Mouse (Mus musculus): ENCODE measurements around the gene Efna5.

Efna5 gene

DNA sequence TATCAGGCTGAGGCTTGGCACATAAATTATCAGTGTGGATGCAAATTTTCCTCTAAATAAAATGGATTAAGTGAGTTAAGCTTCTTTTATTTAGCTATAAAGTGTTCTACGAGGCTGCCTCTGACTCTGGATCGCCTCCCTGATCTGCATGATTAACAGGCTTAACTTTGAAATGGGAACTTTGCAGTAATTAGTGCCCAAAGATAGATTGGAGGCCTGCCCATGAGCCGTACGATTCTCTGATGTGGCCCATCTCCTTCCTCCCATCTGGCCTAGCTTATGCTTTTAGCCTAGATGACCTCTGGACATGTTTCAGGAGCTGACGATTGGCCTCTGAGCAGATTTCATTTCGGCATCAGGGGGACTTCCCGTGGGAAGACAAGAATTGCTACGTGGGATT is 273.0 kb downstream of the Efna5 start:
- in situ Hi-C loops (cut with MseI, MboI) = no loop called here

DNA sequence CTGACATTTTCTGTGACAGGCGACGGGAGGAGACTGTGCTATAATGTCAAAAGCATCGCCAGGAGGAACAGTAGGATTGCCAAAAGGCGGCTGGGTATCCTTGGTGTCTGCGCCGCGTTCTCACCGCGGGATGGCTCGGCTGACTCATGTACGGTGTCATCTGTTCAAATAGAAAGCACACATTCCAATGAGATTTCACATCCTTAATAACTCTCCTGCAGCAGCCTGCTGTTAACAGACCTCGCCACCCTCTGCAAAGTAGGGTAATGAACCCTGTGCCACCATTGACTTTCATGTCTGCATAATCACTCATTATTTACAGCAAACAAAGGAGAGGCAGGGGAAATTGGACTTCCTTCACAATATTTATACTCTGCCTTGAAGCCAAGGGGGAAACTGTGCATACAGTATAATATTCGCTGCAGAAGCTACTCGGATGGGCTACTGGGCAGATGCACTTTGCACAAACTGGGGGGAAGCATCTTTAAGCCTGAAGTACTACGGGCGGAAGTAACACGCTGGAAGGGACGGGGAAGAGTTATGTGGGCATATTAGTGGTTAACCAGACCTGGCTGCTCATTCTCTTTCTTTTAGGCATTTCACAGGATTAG is 273.7 kb downstream of the Efna5 start:
- in situ Hi-C loops (cut with MseI, MboI) = no loop called here

DNA sequence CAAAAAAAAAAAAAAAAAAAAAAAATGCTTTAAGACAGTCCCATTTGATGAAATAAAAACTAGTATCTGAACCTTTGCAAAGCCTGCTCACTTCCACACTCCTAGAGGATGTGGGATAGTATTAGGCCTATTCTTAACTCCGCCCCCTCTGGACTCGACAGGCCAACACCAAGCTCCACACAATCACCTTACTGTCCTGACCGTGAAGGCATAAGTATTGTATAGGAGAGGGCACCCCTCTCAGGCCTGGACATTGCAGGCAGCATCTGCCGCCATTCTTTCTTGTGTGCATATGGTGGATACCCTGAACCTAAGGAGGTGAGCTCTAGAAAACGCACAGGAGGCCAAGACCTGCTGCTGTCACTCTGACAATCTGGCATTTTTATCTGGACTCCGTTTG is 274.4 kb downstream of the Efna5 start:
- in situ Hi-C loops (cut with MseI, MboI) = no loop called here

DNA sequence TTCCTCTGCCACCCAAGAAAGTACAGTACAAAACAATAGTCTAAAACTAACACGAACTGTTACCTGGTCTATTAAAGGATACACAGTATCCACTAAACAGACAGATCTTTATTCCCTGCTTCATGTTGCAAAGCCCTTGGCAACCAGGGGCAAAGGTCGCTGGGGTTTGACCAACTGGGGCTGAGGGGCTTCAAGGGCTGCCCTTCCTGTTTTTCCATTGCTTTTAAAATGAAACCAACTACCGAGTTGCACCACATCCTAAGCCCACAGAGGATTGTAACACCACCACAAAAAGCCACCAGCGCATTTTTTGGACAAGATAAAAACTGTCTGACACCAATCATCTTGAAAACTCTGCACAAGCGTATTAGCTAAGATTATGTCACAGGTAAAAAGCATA is 276.8 kb downstream of the Efna5 start:
- in situ Hi-C loops (cut with MseI, MboI) = no loop called here

DNA sequence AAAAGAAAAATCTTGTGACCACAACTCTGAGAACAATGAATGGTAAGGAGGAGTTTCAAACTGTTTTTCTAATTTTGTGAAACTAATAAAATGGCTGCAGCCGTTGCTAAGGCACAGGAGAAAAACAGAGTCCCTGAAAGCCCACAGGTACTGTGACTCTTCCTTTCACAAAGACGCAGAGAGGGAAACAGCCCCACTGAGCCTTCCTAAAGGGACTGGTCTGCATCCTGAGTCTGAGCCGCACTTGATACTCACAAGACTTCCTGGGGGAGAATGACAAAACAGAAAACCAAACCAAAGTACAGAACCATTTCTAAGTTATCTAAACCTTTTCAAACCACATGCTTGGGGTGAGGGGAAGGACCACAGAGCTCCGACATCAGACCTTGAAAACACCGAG is 277.5 kb downstream of the Efna5 start:
- in situ Hi-C loops (cut with MseI, MboI) = no loop called here

DNA sequence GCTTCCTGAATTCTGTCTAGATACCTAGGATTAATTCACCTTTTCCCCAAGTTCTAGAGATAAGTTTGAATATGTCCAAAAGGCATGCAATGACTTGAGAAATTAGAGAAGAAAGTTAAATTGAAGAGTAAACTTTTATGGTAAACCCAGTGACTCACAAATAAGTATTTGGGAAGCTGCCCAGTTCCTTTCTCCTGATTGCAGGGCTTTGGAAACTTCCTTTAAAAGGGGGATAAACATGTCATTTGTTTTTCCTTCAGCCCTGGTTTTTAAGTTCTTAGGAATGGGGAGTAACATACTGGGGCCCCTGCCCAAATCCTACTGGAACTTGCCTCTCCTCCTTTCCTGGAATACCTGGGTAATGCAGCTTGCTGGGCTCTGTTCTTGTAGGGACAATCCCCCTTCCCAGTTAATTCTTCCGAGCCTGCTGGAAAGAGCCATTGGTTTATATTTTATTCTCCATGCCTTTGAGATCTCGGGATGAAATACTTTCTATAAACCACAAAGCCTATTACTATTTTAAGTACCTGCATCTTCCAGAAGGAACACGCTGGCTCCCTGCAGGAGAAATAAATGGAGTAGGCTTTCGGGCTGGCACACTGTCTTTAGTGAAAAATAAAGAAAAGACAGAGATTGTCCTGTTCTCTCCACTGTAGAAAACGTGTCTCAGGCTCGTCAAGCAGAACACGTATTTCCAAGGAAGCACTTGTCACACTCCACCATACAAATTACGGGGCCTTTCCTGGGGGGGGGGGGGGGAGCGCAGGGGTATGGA is 282.2 kb downstream of the Efna5 start:
- in situ Hi-C loops (cut with MseI, MboI) = no loop called here

DNA sequence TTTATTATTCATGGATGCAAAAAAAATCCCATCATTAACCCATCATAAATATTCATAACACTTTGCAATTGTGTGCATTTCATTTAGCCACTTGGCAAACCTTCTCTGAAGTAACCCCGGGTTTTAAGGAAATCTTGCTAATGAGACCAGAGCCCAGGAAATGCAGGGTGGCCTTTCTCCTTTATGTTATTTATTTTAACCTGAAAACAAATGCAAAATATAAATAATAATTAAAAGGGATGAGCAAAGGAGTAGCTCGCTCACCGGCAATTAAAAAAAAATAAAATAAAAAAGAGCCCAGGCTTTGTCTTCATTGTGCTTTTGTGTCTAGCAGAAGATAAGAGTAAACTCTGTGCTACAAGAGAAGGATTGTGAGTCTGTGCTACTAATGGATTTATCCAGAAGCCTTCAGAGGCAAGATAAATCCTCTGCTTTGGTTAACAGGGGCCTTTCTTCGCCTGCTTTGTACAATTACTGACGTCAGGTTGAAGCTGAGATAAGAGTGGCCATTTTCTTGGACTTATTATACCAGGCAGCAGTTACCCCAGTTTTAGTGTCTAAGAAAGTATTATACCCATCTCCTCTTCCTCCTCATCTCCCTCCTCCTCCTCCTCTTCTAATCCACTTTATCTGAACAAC is 288.6 kb downstream of the Efna5 start:
- in situ Hi-C loops (cut with MseI, MboI) = no loop called here

DNA sequence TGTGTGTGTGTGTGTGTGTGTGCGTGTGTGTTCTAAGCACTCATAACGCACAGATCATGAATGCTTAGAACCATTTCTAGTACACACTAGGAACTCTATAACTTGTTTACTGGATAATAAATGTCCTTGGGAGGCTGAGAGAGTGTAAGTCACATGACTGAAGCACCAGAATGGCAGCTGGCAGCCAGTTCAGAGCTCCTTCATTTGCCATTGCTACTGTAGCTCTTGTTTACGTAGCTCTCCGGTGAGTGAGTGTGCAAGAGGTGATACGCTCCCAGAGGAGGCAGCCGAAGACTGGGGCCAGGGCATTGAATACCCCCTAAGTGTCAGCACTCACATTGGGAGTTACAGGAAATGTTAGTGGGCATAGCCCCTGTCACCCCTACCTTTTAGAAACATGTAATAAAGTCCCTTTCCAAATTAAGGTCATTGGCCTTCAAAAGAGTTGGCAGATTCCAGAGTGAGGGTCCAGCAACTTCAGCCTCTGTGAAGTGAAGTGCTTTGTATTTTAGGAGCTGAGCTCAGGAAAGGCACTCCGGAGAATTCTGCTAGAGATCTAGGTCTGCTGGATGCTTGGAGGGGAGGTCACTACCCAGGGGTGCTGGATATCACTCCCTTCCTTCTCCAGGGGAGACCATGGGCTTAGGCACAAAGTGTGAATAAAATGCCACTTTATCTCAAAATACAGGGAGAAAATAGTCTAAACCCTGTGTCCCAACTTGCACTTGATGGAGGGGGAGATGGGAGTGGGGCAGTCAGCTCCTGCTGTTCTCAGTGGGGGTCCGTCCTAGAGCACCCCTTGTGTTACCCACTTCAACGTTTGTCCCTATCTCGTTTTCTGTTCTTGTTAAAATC is 289.3 kb downstream of the Efna5 start:
- in situ Hi-C loops (cut with MseI, MboI) = no loop called here

DNA sequence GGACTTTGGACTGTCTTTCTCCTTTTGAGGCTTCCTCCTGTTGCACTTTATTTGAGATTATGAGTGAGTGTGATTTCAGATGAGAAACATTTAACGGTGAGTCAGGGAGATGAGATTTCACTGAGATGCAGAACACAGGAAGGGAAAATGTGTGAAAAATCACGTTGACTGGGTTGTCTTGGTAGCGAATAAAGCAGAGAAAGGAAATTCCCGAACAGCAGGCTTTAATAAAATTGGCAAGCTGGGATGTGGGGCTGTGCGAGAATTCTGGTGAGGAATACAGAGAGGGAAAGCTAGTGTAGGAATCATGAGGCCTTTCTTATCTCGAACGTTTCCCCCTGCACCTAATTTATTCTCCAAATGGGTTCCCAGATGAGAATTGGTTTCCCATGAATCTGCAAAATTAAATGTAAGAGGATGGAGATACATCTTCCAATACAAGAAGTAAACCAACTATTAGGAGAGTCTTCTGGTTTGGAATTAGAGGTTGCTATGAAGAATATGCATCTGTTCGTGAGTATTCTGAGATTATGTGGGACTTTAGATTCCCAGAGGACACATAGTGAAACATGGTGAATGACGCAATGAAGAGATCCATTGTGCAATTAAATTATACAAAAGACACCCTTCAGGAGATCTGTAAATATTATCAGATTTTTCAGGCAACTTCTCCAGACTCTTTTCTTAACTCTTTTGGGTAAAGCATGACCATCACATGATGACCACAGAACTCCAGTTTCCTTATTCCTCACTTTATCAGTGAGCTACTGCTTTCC is 290.2 kb downstream of the Efna5 start:
- in situ Hi-C loops (cut with MseI, MboI) = no loop called here

DNA sequence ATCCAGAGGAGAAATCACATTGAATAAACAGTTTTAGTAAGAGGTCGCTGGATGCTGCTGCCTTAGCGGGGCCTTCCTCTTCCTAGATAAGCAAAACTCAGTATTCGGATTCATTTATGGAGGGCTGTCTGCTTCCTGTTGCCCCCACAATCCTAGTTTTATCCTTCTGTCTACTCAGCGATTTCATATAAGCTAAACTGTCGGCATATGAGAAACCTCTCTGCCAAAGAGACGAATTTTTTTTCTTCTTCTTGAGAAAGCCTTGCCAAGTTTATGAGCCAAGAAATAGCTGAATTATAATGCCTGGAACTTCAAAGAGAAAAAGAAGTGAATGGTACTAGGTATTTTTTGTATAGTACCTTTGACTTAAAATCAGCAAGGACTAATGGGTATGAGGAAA is 301.0 kb downstream of the Efna5 start:
- in situ Hi-C loops (cut with MseI, MboI) = no loop called here

DNA sequence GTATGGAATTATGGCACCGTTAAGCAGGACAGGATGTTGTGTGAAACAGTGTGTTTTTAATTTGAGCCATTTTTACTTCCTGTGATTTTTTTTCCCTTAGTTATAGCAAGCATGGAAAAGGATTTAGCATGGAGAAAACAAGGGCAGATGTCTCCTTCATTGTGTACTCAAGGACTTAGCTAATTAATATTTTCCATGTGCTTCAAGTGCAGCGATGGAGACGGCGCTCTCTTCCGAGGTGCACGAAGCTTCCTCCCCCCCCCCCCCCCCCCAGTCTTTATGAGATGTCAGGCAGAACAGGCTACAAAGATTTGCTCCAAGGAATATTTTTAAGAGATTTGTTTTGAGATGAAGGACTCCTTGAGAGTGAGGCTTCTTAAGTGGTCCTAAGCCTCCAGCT is 301.5 kb downstream of the Efna5 start:
- in situ Hi-C loops (cut with MseI, MboI) = no loop called here

DNA sequence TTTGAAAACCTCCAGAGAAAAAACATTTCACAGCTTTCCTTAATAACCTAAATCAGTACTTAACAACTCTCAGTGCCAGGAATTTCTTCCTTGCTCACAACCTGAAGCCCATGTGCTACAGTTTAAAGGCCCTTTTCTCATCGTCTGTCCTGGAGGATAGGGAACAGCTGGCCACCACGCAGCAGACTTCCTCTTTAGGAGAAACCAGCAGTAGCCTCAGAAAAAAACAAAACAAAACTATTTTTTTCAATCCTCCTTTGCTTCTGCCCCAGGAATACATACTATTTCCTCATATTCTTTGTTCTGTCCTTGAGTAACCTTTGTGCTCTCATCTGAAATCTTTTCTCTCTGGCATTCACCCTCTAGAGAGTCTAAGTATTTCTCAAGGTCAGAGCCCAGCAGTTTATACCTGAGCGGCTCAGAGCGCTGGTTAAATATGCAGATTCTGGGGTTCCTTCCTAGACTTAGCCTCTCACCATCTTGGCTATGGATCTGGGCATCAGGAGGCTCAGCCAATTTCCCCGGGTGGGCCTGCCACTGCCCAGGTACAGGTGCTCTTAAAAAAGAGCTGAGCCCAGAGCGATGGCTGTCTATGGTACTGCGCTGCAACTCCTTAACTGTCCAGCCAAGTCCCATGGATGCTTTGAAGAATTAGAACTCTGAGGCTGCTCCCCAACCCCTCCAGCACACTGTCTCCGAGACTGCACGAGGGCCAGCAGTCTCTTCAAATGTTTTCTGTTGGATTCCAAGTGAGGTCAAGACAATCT is 306.4 kb downstream of the Efna5 start:
- in situ Hi-C loops (cut with MseI, MboI) = no loop called here

DNA sequence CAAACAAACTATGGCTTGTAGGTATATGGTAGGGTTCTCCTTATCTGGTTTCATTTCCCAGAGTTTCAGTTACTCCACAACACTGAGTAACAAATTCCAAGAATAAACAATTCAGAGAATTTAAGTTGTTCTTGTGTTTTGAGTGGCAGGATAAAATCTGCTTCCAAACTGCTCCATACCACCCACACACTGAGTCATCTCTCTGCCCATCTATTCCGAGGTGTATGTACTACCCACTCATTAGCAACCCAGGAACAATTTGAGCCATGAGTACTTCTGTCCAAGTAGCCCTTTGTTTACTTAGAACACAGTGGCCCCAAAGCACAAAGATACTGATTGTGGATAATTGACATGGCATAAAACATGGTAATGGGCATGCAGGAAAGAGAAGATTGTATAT is 311.0 kb downstream of the Efna5 start:
- in situ Hi-C loops (cut with MseI, MboI) = no loop called here

DNA sequence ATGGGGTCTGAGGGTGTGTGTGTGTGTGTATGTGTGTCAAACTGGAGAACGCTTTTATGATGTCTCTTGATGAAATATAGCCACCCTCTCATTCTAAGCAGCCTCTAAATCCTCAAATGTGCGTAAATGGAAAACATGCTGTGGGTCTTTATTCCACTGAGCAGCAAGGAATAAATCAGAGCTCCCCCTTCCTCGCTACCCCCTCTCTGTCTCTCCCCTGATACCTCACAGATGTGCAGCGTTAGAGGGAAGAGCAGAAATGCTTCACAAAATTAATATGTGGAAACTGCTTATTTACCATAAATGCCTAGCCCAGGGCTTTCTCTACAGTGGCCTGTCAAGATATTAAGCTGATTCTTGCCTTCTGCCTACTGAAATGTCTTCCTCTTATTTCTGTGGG is 313.1 kb downstream of the Efna5 start:
- in situ Hi-C loops (cut with MseI, MboI) = no loop called here

DNA sequence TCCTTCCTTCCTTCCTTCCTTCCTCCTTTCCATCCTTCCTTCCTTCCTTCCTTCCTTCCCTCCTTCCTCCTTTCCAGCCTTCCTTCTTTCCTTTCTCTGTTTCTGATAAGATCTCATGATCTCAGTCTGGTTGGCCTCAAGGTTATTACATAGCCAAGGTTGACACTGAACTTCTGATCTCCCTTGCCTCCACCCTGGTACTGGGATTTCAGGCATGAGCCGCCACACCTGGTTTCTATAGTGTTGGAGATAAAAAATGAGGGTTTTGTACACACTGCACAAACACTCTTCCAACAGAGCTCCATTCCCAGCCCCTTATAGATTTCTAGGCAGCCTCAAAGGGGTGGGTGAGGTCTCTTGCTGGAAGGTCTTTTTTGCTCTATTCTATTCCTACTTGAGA is 315.5 kb downstream of the Efna5 start:
- in situ Hi-C loops (cut with MseI, MboI) = no loop called here

DNA sequence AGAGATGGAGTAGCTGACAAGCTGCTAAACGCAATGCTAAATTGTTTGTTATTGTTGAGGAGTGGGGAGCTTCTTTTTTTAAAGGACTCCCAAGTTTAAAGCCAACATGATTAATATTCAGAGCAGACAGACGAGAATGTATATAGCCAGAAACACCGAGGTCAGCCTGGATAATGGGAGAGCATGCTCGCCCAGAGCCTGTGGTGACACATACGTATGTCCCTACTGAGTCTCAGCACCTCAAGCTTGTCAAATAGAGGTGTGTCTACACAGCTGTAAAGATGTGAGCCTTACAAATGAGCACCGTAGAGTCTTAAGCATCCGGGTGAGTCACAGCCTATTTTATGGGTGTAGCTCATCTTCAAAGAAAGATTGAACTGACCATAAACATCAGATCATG is 318.7 kb downstream of the Efna5 start:
- in situ Hi-C loops (cut with MseI, MboI) = no loop called here

DNA sequence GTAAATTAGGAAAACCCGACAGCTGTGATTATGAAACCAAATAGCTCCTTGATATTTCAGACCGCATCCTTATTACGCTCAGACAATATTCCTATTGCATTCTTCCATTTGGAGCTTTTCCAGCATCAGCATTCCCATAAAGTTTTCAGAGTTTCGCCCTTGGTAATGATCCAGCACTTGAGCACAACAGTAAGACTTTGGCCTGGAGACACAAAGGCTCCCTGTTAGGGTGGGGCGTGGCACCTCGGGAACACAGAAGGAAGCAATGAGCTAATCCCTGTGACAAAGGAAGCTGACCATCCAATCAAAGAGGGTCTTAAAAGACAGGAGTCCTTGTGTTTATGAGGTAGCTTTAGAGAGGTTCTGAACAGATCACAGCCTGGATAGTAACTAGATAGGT is 323.9 kb downstream of the Efna5 start:
- in situ Hi-C loops (cut with MseI, MboI) = no loop called here

All from mouse trophoblast stem cell (cell line).